Mouse (Mus musculus): ENCODE results near the gene Rnf103. TPM values are rescaled to one million over a fixed set of nuclear protein-coding genes. Genes with fewer than 3 reads are reported as not detected.
"Not testable (repeated sequence)": the region's sequence is repeated elsewhere in the genome, so short reads cannot be mapped to it uniquely, and the experiment has no call there.

The Rnf103 gene
- 5.2 and 11.9 TPM in 2 replicates for total RNA-seq (2015; ENCODE audit: low replicate concordance)
- total RNA-seq (2017; ENCODE audit: low replicate concordance) = 11.5 and 13.4 TPM in 2 replicates

DNA sequence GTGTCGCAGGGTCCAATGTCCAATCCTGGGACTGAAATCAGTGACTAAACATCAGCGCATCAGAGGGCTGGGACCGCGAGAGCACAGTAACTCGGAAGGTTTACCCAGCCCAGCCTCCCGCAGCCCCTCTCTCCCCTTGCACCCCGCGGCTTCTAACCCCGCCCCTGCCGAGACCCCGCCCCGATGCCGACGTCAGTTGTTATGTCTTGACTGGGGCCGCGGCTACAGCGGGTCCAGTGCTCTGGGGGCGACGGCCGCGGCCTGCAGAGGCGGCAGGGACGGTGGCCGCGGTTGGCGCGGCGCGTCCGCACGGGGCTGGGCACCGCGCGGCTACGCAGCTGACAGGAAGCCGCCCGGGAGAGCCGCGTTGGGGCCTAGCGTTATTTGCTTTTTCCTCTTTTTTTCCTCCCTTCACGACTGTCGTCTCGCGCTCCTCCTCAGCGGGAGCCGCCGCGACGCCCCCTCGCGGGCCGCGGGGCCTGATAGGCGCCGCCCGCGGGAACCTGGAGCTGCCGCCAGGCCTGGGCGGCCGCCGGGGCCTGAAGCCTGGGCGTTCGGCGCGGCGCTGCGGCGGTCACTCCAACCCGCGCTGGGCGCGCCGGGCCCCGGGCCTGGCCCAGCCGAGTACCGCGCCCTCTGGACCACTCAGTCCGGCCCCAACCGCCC, at the start of gene Rnf103:
TSS of gene Rnf103 (plus strand) at position 220 of the 666 bp plus-strand sequence.
- peak; percentile 87 for ATAC-seq (replicated peaks; ENCODE audit: low FRiP score, poor library complexity, severe bottlenecking)

DNA sequence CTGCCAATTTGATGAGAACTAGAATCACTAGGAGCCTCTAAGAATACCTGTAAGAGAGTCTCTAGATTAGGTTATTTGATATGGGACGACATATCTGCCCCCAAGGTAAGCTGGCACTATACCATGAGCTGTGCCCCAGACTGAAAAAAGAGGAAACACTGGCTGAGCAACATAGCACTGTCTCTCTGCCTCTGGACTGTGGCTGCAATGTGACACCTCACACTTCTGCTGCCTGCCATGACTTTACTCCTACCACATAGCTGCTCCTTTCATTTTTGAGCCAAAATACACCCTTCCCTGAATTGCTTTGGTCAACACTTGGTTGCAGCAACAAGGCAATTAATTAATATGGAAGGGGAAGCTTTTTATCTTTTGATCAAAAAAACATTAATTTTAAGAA, 48.9 kb upstream of the Rnf103 start:
- ATAC-seq (replicated peaks; ENCODE audit: low FRiP score, poor library complexity, severe bottlenecking) = no peak

DNA sequence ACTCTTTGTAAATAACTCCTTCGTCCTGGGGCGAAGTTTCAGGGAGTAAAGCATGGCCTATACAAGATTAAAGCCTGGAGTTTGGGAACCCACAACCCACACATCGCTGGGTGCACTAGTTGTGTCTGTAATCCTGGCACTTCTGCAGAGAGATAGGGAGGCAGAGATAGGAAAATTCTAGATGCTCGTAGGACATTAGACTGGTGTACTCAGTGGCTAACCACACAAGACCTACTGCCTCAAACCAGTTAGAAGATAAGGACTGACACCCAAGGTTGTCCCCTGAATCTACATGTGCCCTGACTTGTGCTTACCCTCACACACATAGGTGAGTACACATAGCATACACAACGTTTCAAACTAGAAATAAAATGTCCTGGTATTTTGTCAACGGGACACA, 48.1 kb upstream of the Rnf103 start:
- ATAC-seq (replicated peaks; ENCODE audit: low FRiP score, poor library complexity, severe bottlenecking) = no peak

DNA sequence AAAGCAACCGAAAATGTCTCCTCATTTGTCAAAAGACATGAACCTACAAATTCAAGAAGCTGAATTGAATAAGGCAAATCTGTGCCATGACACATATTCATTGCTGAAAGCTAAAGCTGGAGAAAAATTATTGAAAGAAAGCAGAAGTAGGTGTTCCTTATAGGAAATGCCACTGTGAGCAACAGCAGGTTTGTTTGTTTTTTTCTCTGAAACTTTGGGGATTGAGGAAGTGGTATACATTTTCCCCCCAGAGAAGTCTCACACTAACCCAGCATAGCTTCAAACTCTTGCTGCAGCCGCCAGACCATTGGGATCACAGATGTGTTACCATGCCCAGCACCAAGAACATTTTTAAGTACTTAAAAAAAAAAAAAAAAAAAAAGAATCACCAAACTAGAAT, 40.9 kb upstream of the Rnf103 start:
- no peak for ATAC-seq (replicated peaks; ENCODE audit: low FRiP score, poor library complexity, severe bottlenecking)

DNA sequence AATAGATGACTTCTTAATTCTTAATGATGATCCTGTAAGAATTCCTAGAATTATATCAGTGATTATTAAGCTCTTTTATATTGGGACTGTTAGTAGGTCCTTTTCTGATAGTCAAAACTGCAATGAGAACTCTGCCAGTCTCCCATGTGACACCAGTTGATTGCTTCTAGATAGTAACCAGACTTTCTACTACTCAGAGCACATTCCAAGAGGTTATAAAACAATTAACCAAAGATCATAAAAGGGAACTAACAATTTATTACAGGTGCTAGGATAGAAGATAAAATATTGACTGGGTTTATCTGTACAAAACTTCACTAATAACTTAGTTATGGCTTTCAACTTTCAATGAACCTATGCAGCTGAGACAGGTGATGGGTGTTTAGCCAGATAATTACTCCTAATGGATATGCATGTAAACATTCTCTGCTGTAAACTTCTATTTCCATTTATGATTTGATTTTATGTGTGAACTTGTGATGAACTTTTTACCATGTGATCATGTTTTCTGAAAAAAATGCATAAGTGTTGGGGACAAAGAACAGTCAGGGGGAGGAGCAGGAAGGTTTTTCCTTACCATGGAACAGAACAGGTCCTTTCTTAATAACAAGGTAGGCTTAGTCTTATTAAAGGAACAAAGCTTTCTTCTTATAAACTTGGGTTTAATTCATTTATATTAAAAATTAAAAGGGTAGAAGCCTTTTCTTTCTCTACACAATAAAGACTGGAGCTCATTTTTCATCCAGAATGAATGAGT, 39.5 kb upstream of the Rnf103 start:
- not testable (repeated sequence) for ATAC-seq (replicated peaks; ENCODE audit: low FRiP score, poor library complexity, severe bottlenecking)

DNA sequence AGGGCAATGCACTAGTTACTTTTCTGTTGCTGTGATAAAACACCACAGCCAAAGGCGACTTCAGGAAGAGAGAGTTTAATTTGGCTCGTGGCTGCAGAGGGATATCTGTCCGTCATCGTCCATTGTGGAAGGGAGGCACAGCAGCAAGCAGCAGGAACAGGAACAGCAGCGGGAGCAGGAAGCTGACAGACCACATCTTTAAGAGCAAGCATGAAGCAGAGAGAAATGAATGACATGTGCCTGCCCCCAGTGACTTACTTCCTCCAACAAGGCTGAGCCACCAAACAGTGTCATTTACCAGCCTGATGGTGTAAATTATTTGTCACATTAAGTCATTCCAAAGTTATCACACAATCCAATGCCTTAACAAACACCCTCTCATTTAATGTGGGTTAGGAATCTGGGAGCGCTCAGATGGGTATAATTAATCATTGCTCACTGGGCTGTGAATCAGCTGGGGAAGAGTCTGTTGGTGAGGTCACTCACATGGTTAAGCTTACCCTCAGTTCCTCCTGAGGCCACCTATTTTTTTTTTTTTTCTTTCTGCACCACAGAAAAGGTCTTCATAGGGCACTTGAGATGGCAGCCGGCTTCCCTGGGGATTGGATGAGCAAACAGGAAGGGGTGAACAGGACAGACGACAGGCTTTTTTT, 35.6 kb upstream of the Rnf103 start:
- no peak for ATAC-seq (replicated peaks; ENCODE audit: low FRiP score, poor library complexity, severe bottlenecking)

DNA sequence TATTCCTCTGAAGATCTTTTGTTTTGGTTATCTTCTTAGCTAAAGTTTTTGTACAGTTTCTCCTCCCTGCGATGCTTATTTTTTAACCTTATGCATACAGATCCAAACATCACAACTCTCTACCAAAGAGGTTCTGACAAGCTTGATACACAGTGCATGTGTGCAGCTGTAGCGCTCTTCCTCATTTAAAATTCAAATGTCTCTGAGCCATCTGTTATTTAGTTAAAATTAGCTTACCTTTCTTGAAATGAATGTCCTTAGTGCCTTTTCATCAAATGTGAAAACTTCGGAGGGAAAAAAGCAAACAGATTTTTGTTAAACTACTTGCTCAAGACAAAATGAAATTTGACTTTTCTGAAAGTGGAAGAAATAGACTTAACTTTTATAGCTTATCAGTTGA, 28.5 kb upstream of the Rnf103 start:
- no peak for ATAC-seq (replicated peaks; ENCODE audit: low FRiP score, poor library complexity, severe bottlenecking)

DNA sequence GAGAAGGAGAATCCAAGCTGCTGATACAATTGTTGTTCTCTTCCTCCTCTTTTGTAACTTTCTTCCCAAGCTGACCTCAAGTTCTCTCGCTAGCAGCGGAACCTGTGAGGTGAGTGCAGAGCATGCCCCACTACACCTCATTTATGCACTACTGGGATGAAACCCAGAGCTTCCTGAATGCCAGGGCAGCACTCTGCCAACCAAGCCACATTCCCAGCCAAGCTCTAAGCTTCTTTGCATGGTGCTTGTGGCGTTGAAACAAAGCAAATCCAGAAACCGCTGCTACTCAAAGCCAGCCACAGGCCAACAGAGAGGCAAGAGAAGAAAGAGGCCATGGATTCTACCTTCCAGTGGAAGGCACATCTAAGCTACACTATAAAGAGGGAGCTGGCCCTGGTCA, 25.9 kb upstream of the Rnf103 start:
- no peak for ATAC-seq (replicated peaks; ENCODE audit: low FRiP score, poor library complexity, severe bottlenecking)

DNA sequence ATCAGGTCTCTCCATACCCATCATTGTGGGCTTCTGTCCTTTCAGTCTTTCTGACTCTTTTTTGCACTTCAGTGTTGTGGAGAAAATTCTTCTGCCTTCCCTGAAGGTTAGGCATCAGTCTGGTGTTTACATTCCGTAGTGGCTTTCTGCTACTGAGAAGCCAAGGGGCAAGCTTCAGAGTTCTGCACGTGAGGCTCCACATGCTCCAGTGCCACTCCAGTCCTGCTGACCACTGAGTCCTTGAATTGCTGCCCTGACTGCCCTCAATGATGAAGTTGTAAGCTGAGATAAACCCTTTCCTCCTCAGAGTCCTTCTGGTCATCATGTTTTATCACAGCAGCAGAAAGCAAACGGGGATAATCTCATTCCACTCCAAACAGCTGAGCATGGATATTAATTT, 24.4 kb upstream of the Rnf103 start:
- ATAC-seq (replicated peaks; ENCODE audit: low FRiP score, poor library complexity, severe bottlenecking) = no peak

DNA sequence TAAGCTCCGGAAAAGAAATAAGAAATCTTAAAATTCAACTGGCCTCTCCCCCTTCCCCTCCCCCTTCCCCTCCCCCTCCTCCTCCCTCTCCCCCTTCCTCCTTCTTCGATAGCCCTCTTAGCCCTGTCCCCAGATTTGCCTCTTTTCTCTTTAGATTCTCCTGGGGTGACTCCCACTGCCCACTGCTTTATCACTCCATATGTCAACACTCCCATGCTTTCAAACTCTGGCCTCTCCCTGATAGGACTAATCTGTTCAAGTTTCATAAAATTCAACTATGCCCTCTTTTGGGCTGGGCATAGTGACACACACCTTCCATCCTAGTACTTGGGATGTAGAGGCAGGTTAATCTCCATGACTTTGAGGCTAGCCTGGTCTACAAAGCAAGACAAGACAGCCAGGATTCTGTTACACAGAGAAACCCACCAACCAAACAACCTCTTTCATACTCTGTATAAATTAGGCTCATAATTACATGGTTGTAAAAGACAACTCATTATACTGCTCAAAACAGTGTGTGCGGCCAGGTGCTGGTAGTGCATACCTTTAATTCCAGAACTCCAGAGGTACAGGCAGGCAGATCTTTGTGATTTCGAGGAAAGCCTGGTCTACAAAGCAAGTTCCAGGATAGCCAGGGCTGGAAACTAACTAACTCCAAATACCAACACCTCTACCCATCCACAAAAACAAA, 21.7 kb upstream of the Rnf103 start:
- no peak for ATAC-seq (replicated peaks; ENCODE audit: low FRiP score, poor library complexity, severe bottlenecking)

DNA sequence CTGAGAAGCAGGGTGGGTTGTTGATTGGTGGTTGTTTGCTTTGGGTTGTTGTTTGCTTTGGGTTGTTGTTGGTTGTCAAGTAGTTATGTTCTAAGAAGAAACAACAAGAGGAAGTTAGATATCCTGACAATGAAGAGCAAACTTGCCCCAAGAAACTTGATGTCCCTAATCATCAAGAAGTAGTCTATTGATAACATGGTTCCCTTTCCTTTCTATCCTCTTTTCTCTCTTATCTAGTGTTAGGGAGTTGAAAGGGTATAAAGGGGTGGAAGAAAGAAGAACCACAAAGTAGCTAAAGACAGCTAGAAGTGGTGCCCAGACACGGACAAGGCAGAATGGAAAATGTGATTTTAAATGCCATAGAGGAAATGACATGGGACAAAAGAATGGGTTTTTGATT, 20.9 kb upstream of the Rnf103 start:
- ATAC-seq (replicated peaks; ENCODE audit: low FRiP score, poor library complexity, severe bottlenecking) = no peak

DNA sequence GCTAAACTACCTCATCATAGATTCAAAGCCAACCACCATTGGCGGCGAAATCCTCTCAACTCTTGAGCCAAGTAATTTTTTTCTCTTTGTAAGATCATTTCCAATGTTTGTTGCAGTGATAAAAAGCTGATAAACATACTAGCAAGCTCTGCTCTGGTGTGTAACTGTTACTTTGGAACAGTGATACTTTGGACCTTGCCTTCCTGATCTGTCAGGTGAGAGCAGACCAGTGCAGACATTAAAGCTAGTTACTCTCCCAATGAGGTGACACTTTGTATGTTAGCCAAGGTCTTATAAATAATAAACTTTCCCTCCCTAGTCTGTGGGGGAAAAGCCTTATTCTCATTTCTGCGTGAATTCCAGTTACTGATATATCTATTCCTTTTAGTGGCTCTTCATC, 18.1 kb upstream of the Rnf103 start:
- ATAC-seq (replicated peaks; ENCODE audit: low FRiP score, poor library complexity, severe bottlenecking) = no peak

DNA sequence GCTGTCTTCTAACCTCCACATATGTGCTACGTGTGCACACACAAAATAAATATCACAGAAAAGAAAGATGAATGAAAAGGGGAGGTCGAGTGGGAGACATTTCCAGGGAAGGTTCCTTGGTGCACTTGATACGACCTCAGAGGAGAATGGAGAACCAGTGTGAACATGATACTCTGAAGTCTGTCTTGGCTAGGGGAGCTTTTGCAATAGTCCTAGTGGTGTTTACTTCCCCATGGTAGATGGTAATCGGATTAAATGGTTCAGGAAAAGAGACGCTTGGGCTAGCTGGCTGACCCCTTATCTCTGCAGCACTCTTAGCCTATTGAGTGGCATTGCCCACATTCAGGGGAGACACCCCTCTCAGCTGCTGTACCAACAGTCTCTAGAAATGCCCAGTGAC, 16.9 kb upstream of the Rnf103 start:
- no peak for ATAC-seq (replicated peaks; ENCODE audit: low FRiP score, poor library complexity, severe bottlenecking)

DNA sequence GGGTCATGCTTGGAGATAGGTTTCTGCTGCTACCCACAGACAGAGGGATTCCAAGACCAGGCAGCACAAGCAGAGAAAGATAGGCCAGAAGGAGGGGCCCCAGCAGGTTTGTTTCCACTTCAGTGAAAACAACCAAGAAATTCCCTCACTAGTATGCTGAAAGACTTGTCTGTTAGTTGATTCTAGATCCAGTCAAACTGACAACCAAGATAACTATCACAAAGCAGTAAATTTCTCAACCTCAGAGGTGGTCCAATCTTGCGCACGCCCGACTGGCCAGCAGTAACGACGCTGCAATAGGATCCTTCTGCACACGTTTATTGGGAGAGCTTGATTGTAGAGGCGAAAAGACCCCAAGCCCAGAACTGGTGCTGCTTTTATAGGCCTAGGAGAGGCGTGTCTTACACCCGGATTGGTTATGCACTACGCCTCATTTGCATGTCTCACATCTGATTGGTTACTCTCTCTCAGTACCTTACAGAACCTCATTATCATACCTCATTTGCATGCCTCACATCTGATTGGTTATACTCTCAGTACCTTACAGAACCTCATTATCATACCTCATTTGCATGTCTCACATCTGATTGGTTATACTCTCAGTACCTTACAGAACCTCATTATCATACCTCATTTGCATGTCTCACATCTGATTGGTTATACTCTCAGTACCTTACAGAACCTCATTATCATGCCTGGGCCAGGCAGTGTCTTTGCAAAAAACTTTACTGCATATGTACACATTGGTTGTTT, 14.7 kb upstream of the Rnf103 start:
- ATAC-seq (replicated peaks; ENCODE audit: low FRiP score, poor library complexity, severe bottlenecking) = not testable (repeated sequence)

DNA sequence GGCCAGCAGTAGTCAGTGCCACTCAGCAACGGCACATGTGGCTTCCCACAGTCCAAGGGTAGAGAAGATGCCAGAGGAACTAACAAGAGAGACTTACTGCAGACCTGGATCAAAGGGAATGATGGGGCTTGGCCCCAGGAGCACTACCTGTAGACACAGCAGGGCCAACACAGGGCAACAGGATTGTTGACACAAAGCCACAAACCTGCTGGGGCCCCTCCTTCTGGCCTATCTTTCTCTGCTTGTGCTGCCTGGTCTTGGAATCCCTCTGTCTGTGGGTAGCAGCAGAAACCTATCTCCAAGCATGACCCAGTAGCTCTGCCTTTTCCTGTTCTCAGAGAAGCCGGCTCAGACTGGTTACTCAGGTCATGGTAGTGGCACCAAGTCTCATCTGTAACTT, 14.1 kb upstream of the Rnf103 start:
- not testable (repeated sequence) for ATAC-seq (replicated peaks; ENCODE audit: low FRiP score, poor library complexity, severe bottlenecking)

DNA sequence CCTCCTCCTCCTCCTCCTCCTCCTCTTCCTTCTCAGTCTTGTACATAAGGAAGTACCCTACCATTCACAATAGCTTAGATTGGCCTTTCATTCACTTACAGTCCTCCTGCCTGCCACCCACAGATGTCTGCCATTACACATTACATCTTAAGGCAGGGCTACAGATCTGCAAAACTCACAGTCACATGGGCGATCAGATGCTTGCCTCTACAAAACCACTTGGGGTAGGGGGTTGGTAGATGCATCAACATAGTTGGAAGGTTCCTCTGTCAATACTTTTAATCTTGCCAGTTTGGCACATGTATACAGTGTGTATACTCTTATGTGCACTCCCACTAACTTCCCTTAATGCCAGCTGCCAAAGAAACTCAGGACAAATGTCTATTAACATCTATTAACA, 13.6 kb upstream of the Rnf103 start:
- no peak for ATAC-seq (replicated peaks; ENCODE audit: low FRiP score, poor library complexity, severe bottlenecking)

DNA sequence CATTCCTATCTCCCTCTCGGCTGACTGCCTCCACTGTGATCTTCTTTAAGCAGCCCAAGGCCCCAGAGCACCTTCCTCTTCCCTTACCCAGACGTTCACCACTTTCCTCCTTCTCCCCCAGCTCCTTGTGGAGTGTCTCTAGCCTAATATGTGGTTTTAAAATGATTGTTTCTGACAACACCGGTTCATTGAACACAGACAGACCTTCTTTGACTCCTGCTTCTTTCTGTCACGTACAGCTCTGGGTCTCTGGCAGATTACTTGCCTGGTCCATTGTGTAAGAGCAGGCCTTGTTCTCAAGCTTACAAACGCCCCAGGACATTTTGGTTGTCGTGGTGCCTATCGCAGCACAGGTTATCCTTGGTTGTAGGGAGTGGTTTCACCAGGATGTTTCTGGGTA, 12.6 kb upstream of the Rnf103 start:
- no peak for ATAC-seq (replicated peaks; ENCODE audit: low FRiP score, poor library complexity, severe bottlenecking)

DNA sequence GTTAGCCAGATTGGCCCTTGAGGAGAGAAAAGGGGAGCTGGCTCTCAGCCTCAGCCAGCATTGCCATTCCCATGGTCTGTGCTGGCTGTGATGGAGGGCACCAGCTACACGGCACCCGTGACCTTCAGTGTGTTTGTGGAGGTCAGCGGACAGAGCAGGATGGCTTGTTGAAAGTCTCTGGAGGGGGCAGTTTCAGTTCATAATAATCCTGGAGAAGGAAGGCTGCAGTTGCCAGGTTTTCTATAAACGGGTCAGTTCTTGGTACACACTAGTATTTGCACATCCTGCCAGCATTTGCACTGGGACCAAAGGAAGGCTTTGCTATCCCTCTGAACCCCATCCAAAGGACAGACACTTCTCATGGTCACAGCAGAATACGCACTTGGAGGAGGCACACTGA, 8.4 kb upstream of the Rnf103 start:
- ATAC-seq (replicated peaks; ENCODE audit: low FRiP score, poor library complexity, severe bottlenecking) = no peak

DNA sequence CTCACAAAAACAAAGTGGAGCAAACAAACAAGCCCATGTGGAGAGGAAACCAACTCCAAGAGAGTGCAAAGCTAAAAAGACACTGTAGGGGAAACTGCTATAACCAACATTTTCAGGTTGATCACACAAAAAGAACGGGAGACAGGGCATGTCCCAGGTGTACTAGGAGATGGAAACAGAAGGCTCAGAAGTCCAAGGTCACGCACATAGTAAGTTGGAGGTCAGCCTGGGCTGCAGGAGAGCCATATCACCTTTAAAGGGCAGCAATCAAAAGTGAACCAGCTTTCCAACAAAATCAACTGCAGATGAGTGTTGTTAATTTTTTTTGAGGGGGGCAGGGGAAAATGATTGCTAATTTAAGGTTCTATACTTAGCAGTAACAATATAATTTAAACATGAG, 7.5 kb upstream of the Rnf103 start:
- no peak for ATAC-seq (replicated peaks; ENCODE audit: low FRiP score, poor library complexity, severe bottlenecking)

DNA sequence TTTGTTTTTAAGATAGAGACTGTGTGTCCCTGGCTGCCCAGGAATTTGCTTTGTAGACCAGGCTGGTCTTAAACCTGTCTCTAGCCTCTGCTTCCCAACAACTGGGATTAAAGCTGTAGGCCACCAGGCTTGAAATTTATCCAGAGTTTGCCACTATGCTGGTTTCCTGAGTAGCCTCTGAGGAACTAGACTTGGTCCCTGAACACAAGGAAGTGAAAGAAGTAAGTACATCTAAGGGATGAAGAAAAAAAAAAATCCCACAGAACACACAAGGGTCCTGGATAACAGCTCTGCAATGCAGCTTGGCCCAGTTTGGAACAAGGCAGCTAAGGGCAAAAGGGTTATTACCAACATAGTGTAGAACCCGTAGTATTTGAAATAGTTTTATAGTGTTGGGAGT, 6.8 kb upstream of the Rnf103 start:
- no peak for ATAC-seq (replicated peaks; ENCODE audit: low FRiP score, poor library complexity, severe bottlenecking)

Data from erythroblast, adult 5-6 weeks (primary cell).